Mouse (Mus musculus): ENCODE data around the gene Clstn2. TPM values are rescaled to one million over a fixed set of nuclear protein-coding genes. Genes with fewer than 3 reads are reported as not detected.

Gene Clstn2
- total and polyA plus RNA-seq, 3 experiments, result not detected

DNA sequence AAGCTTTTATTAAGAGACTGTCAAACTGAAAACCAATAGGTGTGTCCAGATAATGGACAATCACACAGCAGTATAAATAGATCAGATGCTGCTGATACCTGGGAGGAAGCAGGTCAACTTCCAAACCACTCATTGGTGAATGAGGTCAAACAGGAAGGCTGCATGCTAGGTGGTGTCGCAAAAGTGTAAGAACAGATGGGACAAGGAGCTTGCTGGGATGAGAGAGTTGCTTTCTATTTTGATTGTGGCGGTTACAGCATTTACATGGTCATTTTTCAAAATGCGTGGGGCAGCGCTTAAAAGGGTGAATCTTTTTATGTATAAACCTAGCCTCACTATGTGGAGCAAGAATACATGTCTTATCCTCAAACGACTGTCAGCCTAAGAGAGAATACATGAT is 225.9 kb downstream of the Clstn2 start:
- Histone ChIP-seq H3K4me3 (replicated peaks in 1 of 3; ENCODE audit: low read depth in 2 of 3, low read length in 2 of 3, poor library complexity in 1 of 3) (no peak overlapping the region), H3K27me3 (replicated peaks) (no peaks in the 10 kb centered on the region), H3K4me1 (ENCODE audit: control insufficient read depth in 1 of 2, insufficient read depth in 2 of 2) (no peaks in the 10 kb centered on the region), H3K9ac (ENCODE audit: insufficient read depth, low read depth) (no peak overlapping the region), H3K27ac (ENCODE audit: insufficient read depth, low read depth) (no peak overlapping the region), H3K4me2 (ENCODE audit: insufficient read depth, low read depth, poor library complexity, severe bottlenecking) (no peak overlapping the region), H3K79me2 (replicated peaks; ENCODE audit: control insufficient read depth, extremely low read depth, insufficient read depth, poor library complexity, severe bottlenecking) (no peaks in the 10 kb centered on the region), H3K36me3 (replicated peaks in 1 of 2; ENCODE audit: control insufficient read depth in 1 of 2, insufficient read depth in 1 of 2, low read length in 1 of 2) (no peaks in the 10 kb centered on the region), H3K9me3 (replicated peaks; ENCODE audit: low read length) (peaks cover 49% of the 10 kb centered on the region)
- in situ Hi-C loops (cut with MboI; ENCODE audit: low pct_ligation_motif_present, low pct_unique_long_range_greater_than_20kb, low sequenced_read_pairs) (no loop called here), dilution Hi-C loops (cut with MboI; ENCODE audit: extremely low pct_ligation_motif_present, extremely low pct_unique_long_range_greater_than_20kb, low sequenced_read_pairs) (no loop called here)
- no peak for DNase-seq (ENCODE audit: extremely low read depth)
- TF ChIP-seq JUN (IDR thresholded peaks at IDR 0.05; ENCODE audit: insufficient read depth, low read depth, low read length) (no peak), EP300 (IDR thresholded peaks at IDR 0.05; ENCODE audit: low read length) (no peak), CHD2 (IDR thresholded peaks at IDR 0.05; ENCODE audit: low read length) (no peak), RAD21 (IDR thresholded peaks at IDR 0.05; ENCODE audit: low read depth, low read length) (no peak), ETS1 (conservative IDR thresholded peaks at IDR 0.05; ENCODE audit: low read depth, low read length) (no peak), PAX5 (IDR thresholded peaks at IDR 0.05; ENCODE audit: low read length) (no peak), TBP (conservative IDR thresholded peaks at IDR 0.05; ENCODE audit: low read depth, low read length) (no peak), MEF2A (IDR thresholded peaks at IDR 0.05; ENCODE audit: borderline replicate concordance, low read depth, low read length) (no peak), RCOR1 (conservative IDR thresholded peaks at IDR 0.05; ENCODE audit: low read depth, low read length) (no peak), E2F4 (IDR thresholded peaks at IDR 0.05; ENCODE audit: insufficient replicate concordance, low read depth, low read length) (no peak), TCF12 (IDR thresholded peaks at IDR 0.05; ENCODE audit: low read depth, low read length) (no peak), MXI1 (IDR thresholded peaks at IDR 0.05; ENCODE audit: low read depth, low read length) (no peak), CTCF (conservative IDR thresholded peaks at IDR 0.05 in 1 of 2, IDR thresholded peaks at IDR 0.05 in 1 of 2; ENCODE audit: low read depth in 2 of 2, low read length in 2 of 2) (no peak), POLR2A (IDR thresholded peaks at IDR 0.05; ENCODE audit: low read depth, low read length) (no peak), ELF1 (IDR thresholded peaks at IDR 0.05; ENCODE audit: low read depth, low read length) (no peak), MAFK (IDR thresholded peaks at IDR 0.05; ENCODE audit: insufficient replicate concordance, low read length) (no peak)

DNA sequence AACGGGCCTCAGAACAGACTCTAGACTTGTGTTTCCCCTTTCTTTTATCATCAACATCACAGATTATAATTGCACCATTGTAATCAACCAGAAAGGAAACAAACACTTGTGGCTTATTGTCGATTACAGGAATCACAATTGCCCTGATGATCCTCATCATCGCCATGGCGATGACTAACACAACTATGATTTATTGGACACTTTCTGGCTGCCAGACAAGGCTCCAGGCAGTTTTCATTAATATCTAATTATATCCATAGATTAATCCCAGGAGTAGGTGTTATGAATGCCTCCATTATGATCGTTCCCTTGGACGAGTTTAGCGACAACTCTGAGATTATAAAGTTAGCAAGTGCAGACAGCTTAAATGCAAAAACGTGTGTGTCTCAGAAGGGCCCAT is 239.3 kb downstream of the Clstn2 start:
- dilution Hi-C loops (cut with MboI; ENCODE audit: extremely low pct_ligation_motif_present, extremely low pct_unique_long_range_greater_than_20kb, low sequenced_read_pairs) (no loop called here), in situ Hi-C loops (cut with MboI; ENCODE audit: low pct_ligation_motif_present, low pct_unique_long_range_greater_than_20kb, low sequenced_read_pairs) (no loop called here)
- Histone ChIP-seq H3K9ac (ENCODE audit: insufficient read depth, low read depth) (no peak overlapping the region), H3K27ac (ENCODE audit: insufficient read depth, low read depth) (no peak overlapping the region), H3K36me3 (replicated peaks in 1 of 2; ENCODE audit: control insufficient read depth in 1 of 2, insufficient read depth in 1 of 2, low read length in 1 of 2) (no peaks in the 10 kb centered on the region), H3K79me2 (replicated peaks; ENCODE audit: control insufficient read depth, extremely low read depth, insufficient read depth, poor library complexity, severe bottlenecking) (no peaks in the 10 kb centered on the region), H3K4me3 (replicated peaks in 1 of 3; ENCODE audit: low read depth in 2 of 3, low read length in 2 of 3, poor library complexity in 1 of 3) (no peak overlapping the region), H3K9me3 (replicated peaks; ENCODE audit: low read length) (peaks cover 68% of the 10 kb centered on the region), H3K4me1 (ENCODE audit: control insufficient read depth in 1 of 2, insufficient read depth in 2 of 2) (no peaks in the 10 kb centered on the region), H3K27me3 (replicated peaks) (no peaks in the 10 kb centered on the region), H3K4me2 (ENCODE audit: insufficient read depth, low read depth, poor library complexity, severe bottlenecking) (no peak overlapping the region)
- no peak for DNase-seq (ENCODE audit: extremely low read depth)
- TF ChIP-seq KAT2A (IDR thresholded peaks at IDR 0.05; ENCODE audit: insufficient replicate concordance, low read length) (no peak), EP300 (IDR thresholded peaks at IDR 0.05; ENCODE audit: low read length) (no peak), ZC3H11A (IDR thresholded peaks at IDR 0.05; ENCODE audit: low read depth, low read length) (no peak), POLR2AphosphoS2 (IDR thresholded peaks at IDR 0.05; ENCODE audit: low read depth, low read length) (no peak), NRF1 (IDR thresholded peaks at IDR 0.05; ENCODE audit: low read depth, low read length) (no peak), MAX (IDR thresholded peaks at IDR 0.05; ENCODE audit: low read length) (no peak), ZMIZ1 (IDR thresholded peaks at IDR 0.05; ENCODE audit: low read depth, low read length) (no peak), ELF1 (IDR thresholded peaks at IDR 0.05; ENCODE audit: low read depth, low read length) (no peak), JUND (conservative IDR thresholded peaks at IDR 0.05; ENCODE audit: low read depth, low read length) (no peak), MXI1 (IDR thresholded peaks at IDR 0.05; ENCODE audit: low read depth, low read length) (no peak), CHD1 (IDR thresholded peaks at IDR 0.05; ENCODE audit: low read depth, low read length) (no peak), HCFC1 (IDR thresholded peaks at IDR 0.05; ENCODE audit: low read depth, low read length) (no peak), MYC (IDR thresholded peaks at IDR 0.05; ENCODE audit: low read depth, low read length) (no peak)

Data from CH12.LX (cell line).